Mouse (Mus musculus): ENCODE results near the gene Plekha6. TPM values are rescaled to one million over a fixed set of nuclear protein-coding genes. Genes with fewer than 3 reads are reported as not detected.
A peak's percentile ranks its signal among the peaks of the same experiment; 100 is the strongest.

Gene Plekha6
- polyA plus RNA-seq, 1 experiment from 2014 or later: 15.0 TPM

GRCm38 (mm10) chr1:133262628-133263027 is 98.6 kb downstream of the Plekha6 start:
- peaks cover 16% of the 10 kb centered on the region for H3K36me3 ChIP-seq (ENCODE audit: control insufficient read depth, insufficient read depth, low read length)
- H3K4me2 ChIP-seq (ENCODE audit: low read length): no peak overlapping the region
- no peaks in the 10 kb centered on the region for H3K9me3 ChIP-seq (ENCODE audit: control insufficient read depth, low read length)
- peaks cover 2% of the 10 kb centered on the region; the same call in 1 of the 2 replicates for H3K4me1 ChIP-seq (ENCODE audit: control insufficient read depth, insufficient read depth, low read depth, low read length)
- H3K27me3 ChIP-seq (replicated peaks; ENCODE audit: control insufficient read depth, insufficient read depth, low read length): no peaks in the 10 kb centered on the region
- WGBS: 91% methylated on average over 6 of the region's 6 CpGs
- H3K9ac ChIP-seq (ENCODE audit: low read depth, low read length): no peak overlapping the region
- no peak overlapping the region for H3K27ac ChIP-seq (ENCODE audit: low read depth, low read length)
- H3K4me3 ChIP-seq (ENCODE audit: low read length): no peak overlapping the region
- ATAC-seq: no peak

GRCm38 (mm10) chr1:133263134-133263533 is 99.1 kb downstream of the Plekha6 start:
- no peak for ATAC-seq
- Histone ChIP-seq H3K27ac (ENCODE audit: low read depth, low read length) (no peak overlapping the region), H3K9me3 (ENCODE audit: control insufficient read depth, low read length) (no peaks in the 10 kb centered on the region), H3K36me3 (ENCODE audit: control insufficient read depth, insufficient read depth, low read length) (peaks cover 16% of the 10 kb centered on the region), H3K27me3 (replicated peaks; ENCODE audit: control insufficient read depth, insufficient read depth, low read length) (no peaks in the 10 kb centered on the region), H3K4me3 (ENCODE audit: low read length) (no peak overlapping the region), H3K4me2 (ENCODE audit: low read length) (no peak overlapping the region), H3K4me1 (ENCODE audit: control insufficient read depth, insufficient read depth, low read depth, low read length) (peaks cover 6% of the 10 kb centered on the region), H3K9ac (ENCODE audit: low read depth, low read length) (no peak overlapping the region)
- 86% methylated on average over 7 of the region's 7 CpGs for WGBS

- H3K4me1 ChIP-seq (ENCODE audit: control insufficient read depth, insufficient read depth, low read depth, low read length): peaks cover 6% of the 10 kb centered on the region
- 34% methylated on average over 12 of the region's 12 CpGs for WGBS
- no peaks in the 10 kb centered on the region for H3K9me3 ChIP-seq (ENCODE audit: control insufficient read depth, low read length)
- H3K27ac ChIP-seq (ENCODE audit: low read depth, low read length): no peak overlapping the region
- peaks cover 16% of the 10 kb centered on the region for H3K36me3 ChIP-seq (ENCODE audit: control insufficient read depth, insufficient read depth, low read length)
- no peak overlapping the region for H3K4me3 ChIP-seq (ENCODE audit: low read length)
- ATAC-seq: no peak
- no peak overlapping the region for H3K9ac ChIP-seq (ENCODE audit: low read depth, low read length)
- H3K27me3 ChIP-seq (replicated peaks; ENCODE audit: control insufficient read depth, insufficient read depth, low read length): no peaks in the 10 kb centered on the region
- H3K4me2 ChIP-seq (ENCODE audit: low read length): no peak overlapping the region
Measured at GRCm38 (mm10) chr1:133264367-133264766, 100.4 kb downstream of the Plekha6 start.

- peaks cover 13% of the 10 kb centered on the region for H3K36me3 ChIP-seq (ENCODE audit: control insufficient read depth, insufficient read depth, low read length)
- peaks cover 6% of the 10 kb centered on the region for H3K4me1 ChIP-seq (ENCODE audit: control insufficient read depth, insufficient read depth, low read depth, low read length)
- 55% methylated on average over 11 of the region's 11 CpGs for WGBS
- no peaks in the 10 kb centered on the region for H3K9me3 ChIP-seq (ENCODE audit: control insufficient read depth, low read length)
- no peak overlapping the region for H3K9ac ChIP-seq (ENCODE audit: low read depth, low read length)
- H3K4me3 ChIP-seq (ENCODE audit: low read length): no peak overlapping the region
- no peak overlapping the region for H3K27ac ChIP-seq (ENCODE audit: low read depth, low read length)
- no peaks in the 10 kb centered on the region for H3K27me3 ChIP-seq (replicated peaks; ENCODE audit: control insufficient read depth, insufficient read depth, low read length)
- no peak overlapping the region for H3K4me2 ChIP-seq (ENCODE audit: low read length)
- no peak for ATAC-seq
Measured at GRCm38 (mm10) chr1:133265114-133265766, 101.2 kb downstream of the Plekha6 start.

- Histone ChIP-seq H3K4me1 (ENCODE audit: control insufficient read depth, insufficient read depth, low read depth, low read length) (peaks cover 6% of the 10 kb centered on the region), H3K27ac (ENCODE audit: low read depth, low read length) (no peak overlapping the region; the same call in 1 of the 2 replicates)
- 38% methylated on average over 3 of the region's 3 CpGs for WGBS
Measured at GRCm38 (mm10) chr1:133267094-133267493, 103.1 kb downstream of the Plekha6 start.

GRCm38 (mm10) chr1:133267813-133268492 is 103.9 kb downstream of the Plekha6 start:
- Histone ChIP-seq H3K36me3 (ENCODE audit: control insufficient read depth, insufficient read depth, low read length) (peaks cover 12% of the 10 kb centered on the region; the same call in 1 of the 2 replicates), H3K4me1 (ENCODE audit: control insufficient read depth, insufficient read depth, low read depth, low read length) (peaks cover 6% of the 10 kb centered on the region), H3K9me3 (ENCODE audit: control insufficient read depth, low read length) (no peaks in the 10 kb centered on the region), H3K4me3 (ENCODE audit: low read length) (no peak overlapping the region), H3K27ac (ENCODE audit: low read depth, low read length) (peak overlapping the region; percentile 65), H3K27me3 (replicated peaks; ENCODE audit: control insufficient read depth, insufficient read depth, low read length) (no peaks in the 10 kb centered on the region), H3K4me2 (ENCODE audit: low read length) (no peak overlapping the region), H3K9ac (ENCODE audit: low read depth, low read length) (peak overlapping the region; percentile 24; the same call in 1 of the 2 replicates)
- 16% methylated on average over 10 of the region's 10 CpGs for WGBS
- peak; percentile 82 for ATAC-seq

More at GRCm38 (mm10) chr1:133267094-133267493, 103.1 kb downstream of the Plekha6 start:
- no peak overlapping the region for H3K9ac ChIP-seq (ENCODE audit: low read depth, low read length)
- H3K4me3 ChIP-seq (ENCODE audit: low read length): no peak overlapping the region
- H3K9me3 ChIP-seq (ENCODE audit: control insufficient read depth, low read length): no peaks in the 10 kb centered on the region
- ATAC-seq: no peak
- peaks cover 13% of the 10 kb centered on the region for H3K36me3 ChIP-seq (ENCODE audit: control insufficient read depth, insufficient read depth, low read length)
- H3K27me3 ChIP-seq (replicated peaks; ENCODE audit: control insufficient read depth, insufficient read depth, low read length): no peaks in the 10 kb centered on the region
- no peak overlapping the region for H3K4me2 ChIP-seq (ENCODE audit: low read length)

- 72% methylated on average over 3 of the region's 3 CpGs for WGBS
- H3K9ac ChIP-seq (ENCODE audit: low read depth, low read length): no peak overlapping the region; the same call in 1 of the 2 replicates
- H3K27ac ChIP-seq (ENCODE audit: low read depth, low read length): peak overlapping the region; percentile 65
- H3K4me1 ChIP-seq (ENCODE audit: control insufficient read depth, insufficient read depth, low read depth, low read length): peaks cover 6% of the 10 kb centered on the region
- peak; percentile 12; the same call in 1 of the 2 replicates for ATAC-seq
- no peak overlapping the region for H3K4me3 ChIP-seq (ENCODE audit: low read length)
- no peaks in the 10 kb centered on the region for H3K27me3 ChIP-seq (replicated peaks; ENCODE audit: control insufficient read depth, insufficient read depth, low read length)
- H3K9me3 ChIP-seq (ENCODE audit: control insufficient read depth, low read length): no peaks in the 10 kb centered on the region
- H3K36me3 ChIP-seq (ENCODE audit: control insufficient read depth, insufficient read depth, low read length): peaks cover 9% of the 10 kb centered on the region; the same call in 1 of the 2 replicates
- H3K4me2 ChIP-seq (ENCODE audit: low read length): no peak overlapping the region
Measured at GRCm38 (mm10) chr1:133268503-133268902, 104.5 kb downstream of the Plekha6 start.

- 60% methylated on average over 6 of the region's 6 CpGs for WGBS
- H3K4me3 ChIP-seq (ENCODE audit: low read length): no peak overlapping the region
- no peak for ATAC-seq
- no peak overlapping the region for H3K27ac ChIP-seq (ENCODE audit: low read depth, low read length)
- no peak overlapping the region for H3K9ac ChIP-seq (ENCODE audit: low read depth, low read length)
- no peak overlapping the region for H3K4me2 ChIP-seq (ENCODE audit: low read length)
- no peaks in the 10 kb centered on the region for H3K9me3 ChIP-seq (ENCODE audit: control insufficient read depth, low read length)
- H3K36me3 ChIP-seq (ENCODE audit: control insufficient read depth, insufficient read depth, low read length): peaks cover 11% of the 10 kb centered on the region; the same call in 1 of the 2 replicates
- peaks cover 6% of the 10 kb centered on the region for H3K4me1 ChIP-seq (ENCODE audit: control insufficient read depth, insufficient read depth, low read depth, low read length)
- no peaks in the 10 kb centered on the region for H3K27me3 ChIP-seq (replicated peaks; ENCODE audit: control insufficient read depth, insufficient read depth, low read length)
Measured at GRCm38 (mm10) chr1:133270336-133270735, 106.3 kb downstream of the Plekha6 start.

GRCm38 (mm10) chr1:133274163-133274562 is 110.2 kb downstream of the Plekha6 start:
- Histone ChIP-seq H3K4me1 (ENCODE audit: control insufficient read depth, insufficient read depth, low read depth, low read length) (peaks cover 4% of the 10 kb centered on the region; the same call in 1 of the 2 replicates), H3K27me3 (replicated peaks; ENCODE audit: control insufficient read depth, insufficient read depth, low read length) (no peaks in the 10 kb centered on the region), H3K36me3 (ENCODE audit: control insufficient read depth, insufficient read depth, low read length) (peaks cover 9% of the 10 kb centered on the region; the same call in 1 of the 2 replicates), H3K9ac (ENCODE audit: low read depth, low read length) (no peak overlapping the region), H3K9me3 (ENCODE audit: control insufficient read depth, low read length) (no peaks in the 10 kb centered on the region), H3K4me3 (ENCODE audit: low read length) (no peak overlapping the region), H3K27ac (ENCODE audit: low read depth, low read length) (no peak overlapping the region), H3K4me2 (ENCODE audit: low read length) (no peak overlapping the region)
- ATAC-seq: no peak
- WGBS: 90% methylated on average over 19 of the region's 19 CpGs

Data from hindbrain, embryonic 16.5 days (tissue).